Mouse (Mus musculus) frontal cortex, postnatal 10 days (tissue): Measurements from ENCODE around the gene Xbp1.
"Not testable (repeated sequence)": the region's sequence is repeated elsewhere in the genome, so short reads cannot be mapped to it uniquely, and the experiment has no call there.

Experiments used
- DNase-seq, 2 experiments: peaks; one replicate each; pipeline ENCODE4 v3.0.0; 2022; ENCODE audit warnings: low spot score in 2 of 2, mixed read lengths in 1 of 2

Gene Xbp1

GRCm38 (mm10) chr11:5528841-5529240 lies 8.4 kb downstream of the Xbp1 start:
- DNase-seq: no peak

- DNase-seq: no peak
Observed at GRCm38 (mm10) chr11:5530172-5530571, 9.7 kb downstream of the Xbp1 start.

GRCm38 (mm10) chr11:5530717-5531116 lies 10.3 kb downstream of the Xbp1 start:
- DNase-seq: no peak

GRCm38 (mm10) chr11:5533108-5533507 lies 12.6 kb downstream of the Xbp1 start:
- no peak for DNase-seq

GRCm38 (mm10) chr11:5537454-5537853 lies 17.0 kb downstream of the Xbp1 start:
- not testable (repeated sequence) for DNase-seq

GRCm38 (mm10) chr11:5540331-5540730 lies 19.9 kb downstream of the Xbp1 start:
- DNase-seq: no peak

GRCm38 (mm10) chr11:5541230-5541798 lies 20.9 kb downstream of the Xbp1 start:
- no peak for DNase-seq

GRCm38 (mm10) chr11:5541799-5542481 lies 21.5 kb downstream of the Xbp1 start, which contains the start of gene Ccdc117:
Ccdc117 (minus strand) TSS chr11:5542187.
- DNase-seq: peak; percentile 77 to 85

GRCm38 (mm10) chr11:5542482-5543185 lies 22.2 kb downstream of the Xbp1 start:
- DNase-seq: no peak

GRCm38 (mm10) chr11:5543281-5543680 lies 22.8 kb downstream of the Xbp1 start:
- DNase-seq: no peak

GRCm38 (mm10) chr11:5544709-5545108 lies 24.2 kb downstream of the Xbp1 start:
- DNase-seq: not testable (repeated sequence)

GRCm38 (mm10) chr11:5545457-5545856 lies 25.0 kb downstream of the Xbp1 start:
- no peak for DNase-seq

GRCm38 (mm10) chr11:5546693-5547092 lies 26.2 kb downstream of the Xbp1 start:
- no peak for DNase-seq

GRCm38 (mm10) chr11:5551430-5551829 lies 31.0 kb downstream of the Xbp1 start:
- no peak for DNase-seq

- DNase-seq: no peak
Observed at GRCm38 (mm10) chr11:5551931-5552330, 31.5 kb downstream of the Xbp1 start.

GRCm38 (mm10) chr11:5560273-5560672 lies 39.8 kb downstream of the Xbp1 start:
- no peak for DNase-seq

GRCm38 (mm10) chr11:5562625-5563268 lies 42.3 kb downstream of the Xbp1 start:
- DNase-seq: no peak

GRCm38 (mm10) chr11:5563898-5564297 lies 43.4 kb downstream of the Xbp1 start:
- DNase-seq: no peak

GRCm38 (mm10) chr11:5565596-5565995 lies 45.1 kb downstream of the Xbp1 start:
- no peak for DNase-seq

GRCm38 (mm10) chr11:5566506-5566905 lies 46.0 kb downstream of the Xbp1 start:
- no peak for DNase-seq

- DNase-seq: no peak
Observed at GRCm38 (mm10) chr11:5567654-5568053, 47.2 kb downstream of the Xbp1 start.

GRCm38 (mm10) chr11:5568082-5568481 lies 47.6 kb downstream of the Xbp1 start:
- DNase-seq: no peak
